Mouse (Mus musculus): Measurements from ENCODE around the gene Mia2.
"Not testable (repeated sequence)": the region's sequence is repeated elsewhere in the genome, so short reads cannot be mapped to it uniquely, and the experiment has no call there.

Mia2 gene

GRCm38 (mm10) chr12:59095104-59096025 lies at the start of gene Mia2:
Mia2 (plus strand) TSS chr12:59095799.
- DNase-seq, result peak; percentile 36 to 62

GRCm38 (mm10) chr12:59052470-59052869 lies 43.1 kb upstream of the Mia2 start:
- DNase-seq, result no peak

DNA sequence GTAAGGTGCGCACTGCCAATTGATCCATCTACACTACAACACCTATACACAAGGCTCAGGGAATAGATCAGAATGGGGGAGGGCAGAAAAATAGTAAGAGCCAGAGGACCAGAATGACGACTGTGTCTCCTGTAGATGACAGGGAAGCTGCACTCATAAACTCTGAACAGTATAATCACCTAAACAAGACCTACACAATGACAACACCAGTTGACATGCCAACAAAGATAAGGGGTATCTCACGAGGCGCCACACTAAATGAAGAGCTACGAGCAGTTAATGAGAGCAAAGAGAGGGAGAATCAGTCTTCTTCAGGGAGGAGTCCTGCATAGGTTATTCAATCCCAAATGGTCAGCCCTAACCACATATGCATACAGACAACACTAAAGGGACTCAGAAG lies 42.4 kb upstream of the Mia2 start:
- no peak for DNase-seq

GRCm38 (mm10) chr12:59053976-59054375 lies 41.6 kb upstream of the Mia2 start:
- DNase-seq, result no peak

- no peak for DNase-seq
Measured at GRCm38 (mm10) chr12:59055196-59055850, 40.3 kb upstream of the Mia2 start.

- DNase-seq, result no peak
Measured at GRCm38 (mm10) chr12:59056222-59056621, 39.4 kb upstream of the Mia2 start.

- not testable (repeated sequence) for DNase-seq
Measured at GRCm38 (mm10) chr12:59058242-59058641, 37.4 kb upstream of the Mia2 start.

- DNase-seq, result no peak
Measured at GRCm38 (mm10) chr12:59060322-59060721, 35.3 kb upstream of the Mia2 start.

DNA sequence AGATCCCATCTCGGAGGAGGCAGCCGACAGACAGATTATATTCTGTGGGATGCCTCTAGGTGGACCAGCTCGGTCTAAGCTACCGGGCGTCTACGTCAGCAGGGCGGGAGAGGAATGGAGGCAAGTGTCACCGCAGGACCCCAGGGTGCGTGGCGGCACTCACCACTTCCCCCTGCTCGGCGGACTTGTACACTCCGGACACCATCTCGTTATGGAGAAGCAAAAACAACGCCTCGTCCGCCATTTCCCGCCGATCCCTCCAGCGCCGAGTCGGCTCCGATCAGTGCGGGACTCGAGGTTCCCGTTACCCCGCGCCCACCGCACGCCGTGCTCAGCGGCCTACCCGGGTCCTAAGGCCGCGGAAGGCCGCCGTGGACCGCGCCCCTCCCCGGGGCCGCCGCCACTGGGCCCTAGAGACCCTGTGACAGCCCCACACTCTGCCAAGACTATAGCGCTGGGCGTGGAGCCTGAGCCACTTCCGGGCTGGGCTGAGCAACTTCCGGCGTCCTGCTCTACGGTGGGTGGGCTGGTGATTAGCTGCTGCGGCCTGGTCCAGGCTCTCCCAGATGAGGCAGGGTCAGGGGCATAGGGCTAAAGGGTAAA lies 34.5 kb upstream of the Mia2 start, which contains the start of gene Trappc6b:
Gene Trappc6b, minus strand, starts transcription at position 480 of the 603 bp plus-strand sequence.
- peak; percentile 86 to 91 for DNase-seq

DNA sequence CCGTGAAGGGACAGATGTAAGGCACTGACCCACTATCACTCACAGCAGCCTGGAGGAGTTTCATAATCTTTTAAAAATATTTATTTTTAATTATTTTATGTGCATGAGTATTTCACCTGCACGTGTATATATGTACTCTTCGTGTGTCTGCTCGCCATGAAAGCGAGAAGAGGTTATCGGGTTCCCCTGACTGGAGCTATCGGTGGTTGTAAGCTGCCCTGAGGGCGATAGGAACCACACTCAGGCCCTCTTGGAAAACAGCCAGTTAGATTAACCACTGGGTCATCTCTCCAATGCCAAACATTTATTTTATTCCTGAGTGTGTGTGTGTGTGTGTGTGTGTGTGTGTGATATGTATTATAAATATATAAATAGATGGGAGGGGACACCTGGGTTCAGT lies 30.8 kb upstream of the Mia2 start:
- no peak for DNase-seq

GRCm38 (mm10) chr12:59065776-59066175 lies 29.8 kb upstream of the Mia2 start:
- DNase-seq, result no peak

DNA sequence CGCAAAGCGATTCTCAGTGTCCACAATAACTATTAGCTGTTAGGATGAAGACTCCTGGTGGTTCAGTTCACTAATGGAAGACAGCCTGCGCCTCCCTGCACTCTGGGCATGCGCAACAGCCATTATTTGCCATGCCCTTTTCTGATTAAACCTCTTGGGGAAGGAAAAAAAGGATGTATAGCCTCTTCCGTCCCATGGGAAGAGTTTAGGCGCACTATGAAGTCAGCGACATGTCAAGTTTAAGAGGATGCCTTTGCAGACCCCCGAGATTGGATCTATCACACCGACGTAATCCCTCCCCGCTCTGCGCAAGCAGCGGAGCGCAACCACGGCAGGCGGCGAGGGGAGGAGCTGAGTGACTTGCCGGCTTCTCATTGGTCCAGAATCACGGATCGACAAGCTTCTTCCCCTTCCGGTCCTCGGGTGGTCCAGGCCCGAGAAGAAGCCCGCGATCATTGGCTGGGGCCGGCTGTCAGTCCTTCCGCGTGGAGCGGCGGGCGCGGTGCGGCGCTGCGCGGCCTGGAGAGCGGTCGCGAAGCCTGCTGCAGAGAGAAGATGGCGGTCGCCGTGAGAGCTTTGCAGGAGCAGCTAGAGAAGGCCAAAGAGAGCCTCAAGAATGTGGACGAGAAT lies 29.0 kb upstream of the Mia2 start, which contains the start of gene Pnn:
Gene Pnn, plus strand, starts transcription at position 437 of the 630 bp plus-strand sequence.
- DNase-seq, result peak; percentile 96 to 98

GRCm38 (mm10) chr12:59067095-59067494 lies 28.5 kb upstream of the Mia2 start:
- DNase-seq, result no peak

- DNase-seq, result no peak
Measured at GRCm38 (mm10) chr12:59068791-59069190, 26.8 kb upstream of the Mia2 start.

DNA sequence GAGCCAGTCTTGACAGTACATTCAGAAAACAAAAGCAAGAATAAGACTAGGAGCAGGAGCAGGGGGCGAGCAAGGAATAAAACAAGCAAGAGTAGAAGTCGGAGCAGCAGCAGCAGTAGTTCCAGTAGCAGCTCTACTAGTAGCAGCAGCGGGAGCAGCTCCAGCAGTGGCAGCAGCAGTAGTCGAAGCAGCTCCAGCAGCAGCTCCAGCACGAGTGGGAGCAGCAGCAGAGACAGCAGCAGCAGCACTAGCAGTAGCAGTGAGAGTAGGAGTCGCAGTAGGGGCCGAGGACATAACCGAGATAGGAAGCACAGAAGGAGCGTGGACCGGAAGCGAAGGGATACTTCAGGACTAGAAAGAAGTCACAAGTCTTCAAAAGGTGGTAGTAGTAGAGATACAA lies 23.3 kb upstream of the Mia2 start:
- no peak for DNase-seq

- DNase-seq, result no peak
Measured at GRCm38 (mm10) chr12:59074052-59074451, 21.5 kb upstream of the Mia2 start.

GRCm38 (mm10) chr12:59076996-59077395 lies 18.6 kb upstream of the Mia2 start:
- no peak for DNase-seq

- DNase-seq, result no peak
Measured at GRCm38 (mm10) chr12:59077883-59078282, 17.7 kb upstream of the Mia2 start.

DNA sequence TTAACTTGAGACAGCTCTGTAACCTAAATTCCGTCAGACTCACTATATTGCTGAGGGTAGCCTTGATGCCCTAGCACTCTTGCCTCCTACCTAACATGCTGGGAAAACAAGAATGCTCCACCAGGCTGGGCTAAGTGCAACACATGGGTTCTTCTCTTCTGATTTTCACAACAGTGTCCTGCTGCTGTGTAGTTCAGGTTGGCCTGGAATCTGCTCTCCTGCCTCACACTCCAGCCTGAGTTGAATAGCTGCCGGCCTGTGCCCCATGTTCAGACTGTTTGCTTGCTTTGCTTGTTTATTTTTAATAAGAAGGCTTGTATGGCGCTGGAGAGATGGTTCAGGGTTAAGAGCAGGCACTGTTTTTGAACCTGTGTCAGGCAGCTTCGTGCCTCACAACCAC lies 15.1 kb upstream of the Mia2 start:
- DNase-seq, result no peak

DNA sequence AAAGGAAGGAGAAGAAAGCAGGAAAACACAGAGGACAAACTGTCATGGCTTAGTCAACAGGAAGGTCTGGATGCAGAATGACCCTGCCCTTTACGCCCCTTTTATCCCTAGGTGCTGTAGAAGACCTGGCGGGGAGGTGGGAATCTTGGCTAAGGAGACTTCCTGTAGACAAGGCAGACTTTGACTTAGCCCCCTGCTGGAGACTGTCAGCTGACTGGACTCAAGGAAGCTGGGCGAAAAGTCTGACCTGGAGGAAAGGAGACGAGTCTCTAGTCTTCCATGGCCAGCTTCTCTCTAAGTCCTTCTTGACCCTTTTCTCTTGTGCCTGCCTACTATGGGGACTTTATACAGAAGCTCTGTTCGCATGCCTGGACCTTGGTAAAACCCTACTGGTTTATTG lies 11.2 kb upstream of the Mia2 start:
- DNase-seq, result no peak

DNA sequence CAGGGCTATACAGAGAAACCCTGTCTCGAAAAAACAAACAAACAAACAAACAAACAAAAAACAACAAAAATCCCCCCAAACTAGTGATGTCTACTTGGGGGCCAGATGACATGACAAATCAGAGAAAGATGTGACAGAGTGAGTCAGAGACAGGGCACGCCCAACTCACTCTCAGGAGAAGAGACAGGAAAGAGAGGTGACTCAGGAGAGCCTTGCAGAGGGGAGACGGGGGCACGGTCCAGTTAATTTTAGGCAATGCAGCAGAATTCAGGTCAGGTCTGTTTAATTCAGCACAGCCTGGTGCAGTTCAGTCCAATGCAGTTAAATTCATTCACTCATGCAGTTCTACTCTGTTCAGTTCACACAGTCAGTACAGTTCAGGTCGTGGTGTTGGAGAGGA lies 9.4 kb upstream of the Mia2 start:
- DNase-seq, result no peak

DNA sequence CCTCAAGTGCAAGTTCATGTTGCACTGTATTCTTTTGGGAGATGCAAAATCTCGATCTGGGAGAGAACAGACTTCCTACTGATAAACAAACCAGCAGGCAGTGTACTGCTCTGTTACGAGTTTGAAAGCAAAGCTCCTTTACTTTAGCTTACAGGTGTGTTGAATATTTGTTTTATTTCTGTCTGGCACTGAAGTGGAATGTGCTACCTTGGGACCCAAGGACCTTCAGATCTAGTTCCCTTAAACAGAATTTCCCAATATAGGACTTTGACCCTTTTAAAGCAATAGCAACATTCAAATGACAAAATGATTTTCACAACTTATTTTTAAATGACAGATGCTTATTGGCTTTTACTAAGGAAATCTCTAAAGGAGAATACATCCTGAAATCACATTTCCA lies 2.1 kb upstream of the Mia2 start:
- no peak for DNase-seq

DNA sequence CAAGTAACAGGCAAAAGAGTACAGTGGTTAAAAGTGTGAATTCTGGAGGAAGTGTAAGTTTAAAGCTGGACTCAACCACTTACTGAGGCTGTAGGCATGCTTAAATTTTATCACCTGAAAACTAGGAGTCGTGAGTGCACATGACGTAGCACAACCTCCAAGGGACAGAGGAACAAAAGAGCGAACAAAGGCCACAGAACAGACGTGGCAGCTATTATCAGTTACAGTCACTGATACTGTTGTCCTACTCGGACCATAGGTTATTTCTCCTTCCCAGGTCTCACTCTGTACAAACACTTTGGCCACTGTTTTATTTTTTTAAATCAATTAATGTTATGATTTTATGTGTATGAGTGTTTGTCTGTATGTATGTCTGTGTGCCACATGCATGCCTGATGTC lies 9.2 kb downstream of the Mia2 start:
- DNase-seq, result no peak

Measured in kidney, postnatal 4 days (tissue).